Mouse (Mus musculus) gastrocnemius, postnatal 36 days (tissue): ENCODE data around the gene Nrg3. TPM values are rescaled to one million over a fixed set of nuclear protein-coding genes. Genes with fewer than 3 reads are reported as not detected.

Experiments
- DNase-seq, 2 experiments: peaks; one replicate each; pipeline ENCODE4 v3.0.0; 2022
- intact Hi-C: fragments of 180-260 bp; cut with DNase I; formaldehyde crosslinking; loops from one replicate; pipeline ENCODE4 v1.15.1; 2025
- total RNA-seq, 2 experiments: library from RNA; stranded (reverse); gene quantifications; 2 replicates each; pipeline ENCODE4 v1.2.3; 2021

The Nrg3 gene
- total RNA-seq, 2 experiments from 2014 or later: not detected

DNA sequence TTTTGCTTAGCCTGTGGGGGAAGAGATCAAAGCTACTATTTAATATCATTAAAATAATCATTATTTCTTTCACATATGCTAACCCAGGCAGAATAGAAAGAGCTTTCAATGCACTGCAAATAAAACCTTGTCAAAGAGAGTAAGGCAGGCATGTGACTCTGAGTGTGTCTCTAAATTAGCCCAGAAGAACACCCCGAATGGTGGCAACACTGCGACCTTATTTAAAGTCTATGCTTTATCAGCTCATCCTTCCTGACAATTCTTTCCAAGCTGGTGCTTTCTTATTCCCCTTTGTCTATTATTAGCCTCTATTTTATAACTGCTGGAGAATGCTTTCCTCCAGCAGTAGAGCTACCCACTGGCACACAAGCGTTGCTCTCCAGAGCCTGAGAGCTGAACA lies 475.0 kb downstream of the Nrg3 start:
- intact Hi-C loops: no loop called here
- no peak for DNase-seq

DNA sequence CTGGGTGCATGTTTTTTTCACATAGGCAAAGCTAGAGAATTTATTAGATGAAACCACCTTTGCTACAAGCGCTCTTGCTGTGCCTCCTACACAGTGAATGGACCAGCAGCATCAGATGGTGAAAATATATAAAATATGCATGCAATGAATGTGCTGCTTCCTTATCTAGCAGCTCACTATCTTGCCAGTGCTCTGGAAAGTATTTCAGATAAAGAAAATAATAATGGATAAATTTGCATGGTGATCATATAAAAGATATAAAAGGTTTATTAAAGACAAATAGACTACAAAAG lies 480.4 kb downstream of the Nrg3 start:
- no peak for DNase-seq
- intact Hi-C loops: no loop called here

DNA sequence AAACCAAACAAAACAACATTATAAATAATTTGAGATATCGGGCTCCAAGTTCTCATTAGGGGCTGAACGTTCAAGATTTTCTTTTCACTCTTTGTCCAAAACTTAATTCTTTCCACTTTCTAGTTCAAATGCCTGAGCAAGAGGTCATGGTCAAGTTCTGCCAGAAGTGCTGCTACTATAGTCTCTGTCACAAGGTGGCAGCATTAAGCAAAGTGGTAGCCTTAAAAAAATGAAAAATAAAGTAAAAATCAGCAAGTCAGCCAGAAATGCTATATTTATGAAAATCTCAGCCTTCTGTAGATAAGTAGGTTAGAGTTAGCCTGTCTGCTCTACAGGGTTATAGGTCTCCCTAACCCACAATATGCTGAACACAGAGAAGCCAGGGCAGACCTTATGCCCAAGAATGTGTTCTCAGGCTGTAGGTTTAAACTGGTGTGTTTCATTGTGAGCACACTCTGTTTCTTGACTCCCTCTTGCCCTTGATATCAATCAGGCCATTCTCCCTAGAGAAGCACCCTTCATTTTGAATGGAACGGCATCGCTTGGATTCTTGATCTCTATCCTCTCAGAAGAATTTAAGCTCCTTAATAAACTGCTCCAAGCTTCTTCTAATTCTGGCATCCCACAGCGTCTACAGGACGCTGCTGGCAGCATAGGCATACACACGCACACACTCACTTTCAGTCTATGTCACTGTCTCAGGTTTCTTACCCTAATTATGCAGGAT lies 480.9 kb downstream of the Nrg3 start:
- intact Hi-C loops: no loop called here
- DNase-seq: no peak

DNA sequence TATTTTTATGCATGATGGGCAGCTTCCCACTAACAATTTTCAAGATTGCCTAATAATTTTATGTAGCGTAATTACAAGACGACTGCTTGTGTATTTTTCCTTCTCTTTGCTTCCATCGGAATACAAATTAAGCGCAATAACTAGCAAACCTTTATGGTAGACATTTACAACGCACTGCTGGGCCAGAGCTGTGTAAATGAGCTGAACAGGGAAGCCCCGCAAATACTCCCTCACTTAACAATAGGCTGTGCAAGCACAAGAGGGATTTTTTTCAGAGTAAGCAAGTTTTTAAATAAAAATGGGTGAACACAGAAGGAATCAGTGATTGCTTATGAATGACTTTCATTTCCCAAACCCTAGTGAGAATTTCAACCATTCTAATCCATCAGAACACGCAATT lies 513.5 kb downstream of the Nrg3 start:
- intact Hi-C loops: no loop called here
- no peak for DNase-seq

DNA sequence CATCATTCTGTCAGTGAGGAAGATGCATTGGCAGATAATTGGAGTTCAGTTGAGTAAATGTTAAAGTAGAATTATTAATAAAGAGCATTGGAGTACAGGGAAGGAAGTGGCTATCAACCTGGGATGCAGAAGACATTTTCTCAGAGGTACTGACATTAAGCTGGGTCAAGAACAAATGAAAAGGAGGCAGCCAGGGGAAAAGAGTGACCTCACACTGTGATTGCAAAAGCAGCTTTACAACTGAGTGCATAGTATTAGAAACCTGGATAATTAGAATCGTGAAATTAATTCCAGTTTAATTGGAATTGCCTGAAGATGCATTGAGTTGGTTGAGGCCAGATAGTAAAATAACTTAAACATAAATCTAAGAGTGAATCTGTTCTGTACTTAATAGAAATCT lies 535.4 kb downstream of the Nrg3 start:
- no peak for DNase-seq
- intact Hi-C loops: no loop called here

DNA sequence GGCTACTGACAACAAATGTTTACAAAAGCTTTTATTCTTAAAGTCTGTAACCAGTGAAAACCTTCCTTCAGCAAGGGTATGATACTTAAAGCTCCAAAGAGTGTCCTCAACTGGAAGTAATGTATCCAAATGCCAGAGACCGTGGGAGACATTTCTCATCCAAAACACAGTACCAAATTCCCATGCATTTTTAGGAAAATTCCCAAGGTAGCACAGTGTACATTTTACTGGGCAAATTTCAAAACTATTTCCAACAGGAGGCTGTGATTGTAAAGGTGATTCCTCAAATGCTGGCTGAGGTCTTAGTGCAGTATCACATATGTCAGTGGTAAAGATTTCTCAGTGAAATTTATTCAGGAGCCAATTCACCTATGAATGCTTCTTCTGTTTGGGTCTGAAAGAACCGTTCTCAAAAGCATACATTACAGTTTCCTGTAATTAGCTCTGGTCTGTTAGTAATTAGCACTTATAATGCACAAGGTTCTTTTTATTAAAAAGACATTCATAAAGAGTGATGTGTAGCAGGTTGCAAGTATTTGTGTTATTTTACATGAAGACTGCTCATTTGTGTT lies 536.3 kb downstream of the Nrg3 start:
- intact Hi-C loops: no loop called here
- DNase-seq: no peak

DNA sequence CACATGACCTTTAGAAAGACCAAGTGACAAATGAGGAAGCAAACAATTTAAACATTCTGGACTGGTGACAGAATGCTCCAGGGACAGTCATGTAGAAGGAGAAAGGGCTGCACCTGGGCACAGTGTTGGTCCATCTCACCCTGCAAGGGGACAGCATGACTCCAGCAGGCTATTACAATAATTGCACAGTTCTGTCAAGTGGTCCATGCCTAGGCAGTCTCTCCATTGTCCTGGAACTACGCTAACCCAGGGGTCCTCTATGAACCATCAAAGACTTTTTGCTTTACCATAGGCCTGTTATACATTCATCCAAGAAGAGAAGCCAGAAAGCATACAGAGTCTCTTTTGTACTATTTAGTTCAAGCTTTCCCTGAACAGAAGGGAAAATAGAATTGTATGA lies 549.2 kb downstream of the Nrg3 start:
- intact Hi-C loops: no loop called here
- no peak for DNase-seq

DNA sequence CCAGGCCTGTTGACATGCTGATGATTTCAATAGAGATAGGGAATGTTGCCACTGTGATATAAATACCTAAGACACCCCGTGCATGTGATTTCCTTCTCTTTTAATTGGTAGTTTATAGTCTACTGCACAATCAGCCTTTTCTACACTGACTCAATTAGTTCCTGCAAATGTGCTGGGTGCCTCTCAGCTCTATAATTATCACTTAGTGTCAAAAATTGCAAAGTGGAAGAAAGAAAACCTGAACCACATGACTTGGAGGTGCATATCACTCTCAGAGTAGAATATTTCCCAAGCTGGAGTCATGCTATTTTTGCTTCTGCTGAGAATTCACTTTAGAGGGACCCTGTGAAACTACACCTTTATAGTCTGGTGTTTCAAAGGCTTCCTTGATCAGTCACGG lies 552.1 kb downstream of the Nrg3 start:
- no peak for DNase-seq
- intact Hi-C loops: no loop called here

- intact Hi-C loops: no loop called here
- no peak for DNase-seq
Observed at GRCm38 (mm10) chr14:38870591-38870990, 602.3 kb downstream of the Nrg3 start.

DNA sequence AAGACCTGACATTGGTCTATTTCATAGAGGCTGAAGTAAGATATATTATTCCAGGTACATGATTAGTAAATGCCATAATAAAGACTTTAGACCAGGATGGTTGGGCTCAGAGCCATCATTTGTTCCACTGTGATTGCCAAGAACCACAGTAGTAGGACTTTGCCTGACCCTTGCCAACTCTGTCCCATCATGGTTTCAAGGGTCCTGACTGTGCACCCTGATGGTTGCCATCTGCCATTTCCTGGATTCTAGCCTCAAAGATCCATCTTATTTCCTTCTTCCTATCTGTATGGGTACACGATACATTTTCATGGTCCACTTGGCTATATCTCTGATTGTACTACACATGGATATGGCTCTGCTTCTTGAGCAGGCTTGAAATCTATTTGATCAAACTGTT lies 625.3 kb downstream of the Nrg3 start:
- intact Hi-C loops: no loop called here
- DNase-seq: no peak

DNA sequence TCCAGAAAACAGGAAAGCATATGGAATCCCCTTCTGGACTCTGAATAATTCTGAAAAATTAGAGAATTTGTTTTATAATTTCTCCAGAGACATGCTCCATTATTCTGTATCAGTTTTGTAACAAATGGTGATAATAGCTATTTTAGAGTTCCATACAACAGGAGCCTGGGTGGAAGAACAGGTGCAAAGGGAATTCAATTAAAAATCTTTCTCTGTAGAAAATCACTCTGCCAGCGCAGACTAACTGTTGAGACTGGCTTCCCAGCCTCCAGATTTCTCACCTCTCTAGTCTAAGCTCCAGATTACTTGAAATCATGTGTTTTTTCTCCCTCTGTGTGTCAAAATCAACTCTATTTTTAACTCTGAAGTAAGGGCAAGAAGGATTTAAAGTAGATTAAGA lies 625.8 kb downstream of the Nrg3 start:
- intact Hi-C loops: no loop called here

GRCm38 (mm10) chr14:38835006-38835405 lies 637.9 kb downstream of the Nrg3 start:
- intact Hi-C loops: no loop called here
- no peak for DNase-seq

More for the DNA sequence above, 625.8 kb downstream of the Nrg3 start:
- DNase-seq: no peak

DNA sequence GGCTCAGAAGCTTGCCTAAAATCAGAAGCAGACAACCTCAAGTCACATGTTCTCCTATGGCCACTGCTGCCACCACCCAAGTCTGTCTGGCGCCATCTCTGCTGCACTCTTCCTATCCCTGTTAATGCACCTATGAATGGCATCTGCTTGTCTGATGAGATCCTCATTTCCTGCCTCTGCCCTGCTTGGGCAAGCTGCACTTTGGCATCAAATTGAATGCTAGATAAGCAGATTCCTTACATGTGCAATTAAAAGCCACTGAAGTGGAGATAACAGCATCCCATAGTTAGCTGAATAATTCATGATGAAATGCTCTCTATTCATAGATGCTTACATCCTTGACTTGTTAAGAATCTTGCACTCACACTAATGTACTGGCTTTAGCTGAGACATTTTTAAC lies 648.0 kb downstream of the Nrg3 start:
- intact Hi-C loops: no loop called here
- DNase-seq: no peak

- DNase-seq: no peak
- intact Hi-C loops: no loop called here
Observed at GRCm38 (mm10) chr14:38797027-38797426, 675.9 kb downstream of the Nrg3 start.

GRCm38 (mm10) chr14:38775291-38776116 lies 697.4 kb downstream of the Nrg3 start:
- DNase-seq: no peak
- intact Hi-C loops: no loop called here

DNA sequence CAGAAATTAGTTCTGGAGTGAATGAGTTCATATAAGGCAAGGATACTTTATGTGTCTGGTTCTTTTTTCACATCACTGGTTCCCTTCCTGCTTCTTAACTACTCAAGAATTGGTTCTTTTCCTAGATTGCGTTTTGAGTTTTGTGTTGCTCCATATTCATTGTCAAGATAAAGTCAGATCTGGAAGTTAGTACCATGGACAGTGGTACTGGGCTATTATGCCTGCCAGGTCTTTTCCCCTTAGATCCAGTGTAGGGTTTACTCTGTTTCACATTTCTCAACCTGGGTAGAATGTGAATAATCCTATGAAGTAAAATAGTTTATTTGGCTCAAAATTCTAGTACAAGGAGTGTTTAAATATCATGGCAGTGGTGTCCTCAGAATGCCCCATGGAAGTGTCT lies 698.1 kb downstream of the Nrg3 start:
- no peak for DNase-seq
- intact Hi-C loops: no loop called here

- intact Hi-C loops: no loop called here
- no peak for DNase-seq
Observed at GRCm38 (mm10) chr14:38730465-38730864, 742.4 kb downstream of the Nrg3 start.

DNA sequence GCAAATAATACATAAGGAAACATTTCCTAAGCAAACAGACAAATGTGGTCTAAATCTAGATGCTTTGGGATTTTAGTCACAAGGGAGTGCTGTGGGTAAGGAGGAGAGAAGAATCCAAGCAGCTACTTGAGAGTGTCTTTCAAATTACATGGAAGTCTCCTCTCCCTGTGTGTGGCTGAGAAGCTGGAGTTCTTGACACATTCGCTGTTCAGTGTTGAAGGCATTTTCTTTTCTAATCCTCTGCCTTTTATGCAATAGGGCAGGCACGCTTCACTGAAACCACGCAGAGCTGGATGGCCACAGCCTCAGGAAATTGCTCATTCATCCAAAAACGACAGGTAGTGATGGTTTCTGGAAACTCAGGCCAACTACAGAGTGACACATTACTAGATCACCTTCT lies 769.0 kb downstream of the Nrg3 start:
- DNase-seq: no peak
- intact Hi-C loops: no loop called here

DNA sequence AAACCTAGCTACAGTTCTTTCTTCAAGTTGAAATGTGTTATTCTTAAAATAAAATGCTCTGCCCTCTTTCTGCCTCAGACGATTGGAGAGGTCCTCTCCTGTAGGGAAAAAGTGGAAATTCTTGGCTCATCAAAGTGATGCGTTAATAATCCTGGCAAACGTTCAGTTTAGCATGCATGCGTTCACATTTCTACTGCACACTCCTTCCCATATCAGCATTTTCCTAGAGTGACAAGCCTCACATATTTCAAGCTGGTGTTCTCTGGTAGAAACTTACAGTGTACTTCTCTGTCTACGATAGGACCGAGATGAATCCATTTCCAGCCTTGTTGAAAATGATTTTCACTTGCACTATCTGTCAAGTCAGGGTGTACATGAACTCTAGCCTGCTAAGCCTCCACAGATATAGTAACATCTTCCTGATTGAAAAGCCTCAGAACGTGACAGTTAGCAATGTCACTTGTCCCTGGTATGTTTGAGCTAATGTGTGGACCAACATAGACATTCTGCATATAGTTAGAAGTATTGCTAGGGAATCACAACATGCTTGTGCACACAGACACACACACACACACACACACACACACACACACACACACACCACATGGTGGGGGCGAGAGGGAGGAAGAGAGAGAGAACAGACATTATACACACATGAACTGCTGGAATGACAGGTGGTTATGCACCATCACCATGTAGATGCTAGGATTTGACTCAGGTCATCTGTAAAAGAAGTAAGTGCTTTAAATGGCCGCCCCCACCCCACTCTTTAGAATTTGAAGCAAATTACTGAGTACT lies 770.1 kb downstream of the Nrg3 start:
- DNase-seq: no peak
- intact Hi-C loops: no loop called here

- DNase-seq: no peak
- intact Hi-C loops: no loop called here
Observed at GRCm38 (mm10) chr14:38701413-38701812, 771.5 kb downstream of the Nrg3 start.

DNA sequence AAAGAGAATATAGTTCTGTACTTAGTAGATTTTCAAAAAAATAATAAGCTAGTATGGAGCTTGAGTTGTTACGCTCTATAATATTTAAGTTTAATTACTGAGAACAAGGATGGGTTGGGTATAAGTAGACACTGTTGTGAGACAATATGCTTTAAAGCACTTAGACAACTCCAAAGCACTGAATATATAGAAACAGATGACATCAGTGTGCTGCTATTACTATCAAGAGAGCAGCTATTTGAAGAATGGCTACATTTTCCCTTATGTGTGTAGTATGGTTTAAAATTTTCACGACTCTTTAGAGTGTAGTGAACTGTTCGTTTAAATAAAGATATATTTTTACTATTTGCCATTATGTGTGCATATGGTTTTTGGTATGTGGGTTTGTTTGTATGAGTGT lies 771.9 kb downstream of the Nrg3 start:
- intact Hi-C loops: no loop called here
- DNase-seq: no peak
